Mouse (Mus musculus) hindbrain, embryonic 10.5 days (tissue): ENCODE results near the gene H2-DMb1. TPM values are rescaled to one million over a fixed set of nuclear protein-coding genes. Genes with fewer than 3 reads are reported as not detected.
A peak's percentile ranks its signal among the peaks of the same experiment; 100 is the strongest.
"Not testable (repeated sequence)": the region's sequence is repeated elsewhere in the genome, so short reads cannot be mapped to it uniquely, and the experiment has no call there.

Experiments used
- DNase-seq: peaks from one replicate; pipeline ENCODE4 v3.0.0-alpha.2; 2017; ENCODE audit warnings: low spot score
- H3K27ac ChIP-seq: fragments of 300-500 bp; sonication (generic); 2 replicates; pipeline ENCODE4 v1.5.1; 2016; ENCODE audit warnings: mild to moderate bottlenecking, moderate library complexity
- H3K27me3 ChIP-seq: fragments of 300-500 bp; sonication (generic); 2 replicates; pipeline ENCODE4 v1.6.1; 2016; ENCODE audit warnings: mild to moderate bottlenecking; ENCODE audit not compliant: poor library complexity, insufficient read depth, severe bottlenecking
- H3K36me3 ChIP-seq: fragments of 300-500 bp; sonication (generic); 2 replicates; pipeline ENCODE4 v1.6.1; 2016; ENCODE audit warnings: mild to moderate bottlenecking, moderate library complexity
- H3K4me1 ChIP-seq: fragments of 300-500 bp; sonication (generic); replicated peaks from 2 replicates; pipeline ENCODE4 v1.6.1; 2016; ENCODE audit warnings: mild to moderate bottlenecking
- H3K4me3 ChIP-seq: fragments of 300-500 bp; sonication (generic); 2 replicates; pipeline ENCODE4 v1.5.1; 2016; ENCODE audit warnings: mild to moderate bottlenecking, moderate library complexity
- H3K9me3 ChIP-seq: fragments of 300-500 bp; sonication (generic); 2 replicates; pipeline ENCODE4 v1.6.1; 2016; ENCODE audit warnings: mild to moderate bottlenecking, moderate library complexity
- WGBS: fragments of 180-500 bp; shearing (Covaris S2); methylation state at CpG from one replicate; pipeline ENCODE4 v1.1.7; 2016; 5-methylcytosine and 5-hydroxymethylcytosine counted together
- polyA plus RNA-seq: library from polyadenylated mRNA; unstranded; fragments of >200 nt; fragmentation: Nextera tagmentation; extraction: Ambion mirVana; gene quantifications from 2 replicates; pipeline ENCODE4 v1.2.1, GENCODE M21; 2016

H2-DMb1 gene
- polyA plus RNA-seq, 1 experiment from 2014 or later = 0.98 TPM

DNA sequence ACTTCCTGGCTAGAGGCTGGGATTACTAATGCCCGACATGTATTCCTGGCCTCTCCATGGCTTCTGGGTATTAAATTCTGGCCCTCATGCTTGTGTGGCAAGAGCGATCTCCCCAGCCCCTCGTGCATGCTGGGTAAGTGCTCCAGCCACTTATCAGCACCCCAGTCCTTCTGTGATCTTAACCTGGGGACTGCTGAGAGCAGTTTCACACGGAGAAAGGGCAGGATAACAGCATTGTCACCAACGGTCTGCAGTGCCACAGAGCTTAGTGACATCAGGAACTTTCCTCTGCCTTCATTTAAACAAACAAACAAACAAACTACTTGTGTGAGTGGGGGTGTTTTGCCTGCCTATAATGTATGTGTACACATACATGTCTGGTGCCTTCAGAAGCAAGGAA lies 12.6 kb upstream of the H2-DMb1 start:
- Histone ChIP-seq H3K27ac (no peak overlapping the region), H3K27me3 (peaks cover 61% of the 10 kb centered on the region), H3K4me1 (peaks cover 44% of the 10 kb centered on the region), H3K36me3 (no peaks in the 10 kb centered on the region), H3K4me3 (peak overlapping the region; percentile 49; the same call in 1 of the 2 replicates), H3K9me3 (no peaks in the 10 kb centered on the region)
- WGBS = 15% methylated on average over 5 of the region's 5 CpGs
- no peak for DNase-seq

DNA sequence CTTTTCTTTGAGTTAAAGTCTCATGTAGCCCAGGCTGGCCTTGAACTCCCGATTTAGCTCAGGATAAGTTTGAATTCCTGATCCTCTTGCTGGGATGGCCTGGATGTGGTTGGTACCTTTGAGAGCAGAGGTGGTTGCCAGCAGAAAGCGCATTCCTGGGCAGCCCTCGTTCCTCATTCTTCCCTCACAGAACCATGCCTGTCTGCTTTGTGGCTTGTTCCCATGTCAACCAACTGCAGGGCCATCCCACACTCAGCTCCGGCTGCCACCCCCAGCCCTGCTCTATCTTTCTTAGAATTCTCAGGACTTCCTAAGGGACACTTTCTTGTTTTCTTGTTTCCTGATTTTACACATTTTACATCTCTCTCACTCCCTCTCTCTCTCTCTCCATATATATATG lies 11.4 kb upstream of the H2-DMb1 start:
- Histone ChIP-seq H3K27ac (no peak overlapping the region), H3K9me3 (no peaks in the 10 kb centered on the region), H3K4me1 (peaks cover 37% of the 10 kb centered on the region), H3K4me3 (no peak overlapping the region), H3K27me3 (peaks cover 51% of the 10 kb centered on the region), H3K36me3 (no peaks in the 10 kb centered on the region)
- DNase-seq = no peak
- 53% methylated on average over 4 of the region's 4 CpGs for WGBS

- DNase-seq = no peak
- peaks cover 40% of the 10 kb centered on the region for H3K27me3 ChIP-seq
- no peak overlapping the region for H3K4me3 ChIP-seq
- no peaks in the 10 kb centered on the region for H3K36me3 ChIP-seq
- peaks cover 37% of the 10 kb centered on the region for H3K4me1 ChIP-seq
- no peaks in the 10 kb centered on the region for H3K9me3 ChIP-seq
- 80% methylated on average over 7 of the region's 7 CpGs for WGBS
- H3K27ac ChIP-seq = no peak overlapping the region
Measured at GRCm38 (mm10) chr17:34142456-34143010, 10.3 kb upstream of the H2-DMb1 start.

DNA sequence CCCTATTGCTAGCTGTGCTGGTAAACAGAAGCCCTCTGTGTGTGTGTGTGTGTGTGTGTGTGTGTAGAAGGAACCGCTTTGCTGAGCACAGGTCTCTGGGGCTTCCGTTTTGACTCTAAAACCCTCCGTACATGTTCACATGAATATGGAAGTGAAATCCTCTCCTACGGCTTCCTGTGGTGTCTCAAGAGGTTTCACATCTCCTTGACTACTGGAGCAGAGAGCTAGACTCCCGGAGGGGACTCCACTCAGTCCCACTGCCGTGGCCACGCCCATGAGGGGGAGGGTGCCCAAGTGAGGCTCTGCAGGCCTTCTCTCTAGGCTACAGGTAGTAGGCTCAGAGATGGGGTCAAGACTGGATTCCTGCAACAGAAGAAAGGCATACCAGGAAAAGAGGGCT lies 9.8 kb upstream of the H2-DMb1 start, which contains the start of gene H2-DMb2:
H2-DMb2 (plus strand) TSS at position 275 of the 400 bp plus-strand sequence.
- DNase-seq = no peak
- peaks cover 35% of the 10 kb centered on the region for H3K27me3 ChIP-seq
- WGBS = 37% methylated on average over 7 of the region's 7 CpGs

DNA sequence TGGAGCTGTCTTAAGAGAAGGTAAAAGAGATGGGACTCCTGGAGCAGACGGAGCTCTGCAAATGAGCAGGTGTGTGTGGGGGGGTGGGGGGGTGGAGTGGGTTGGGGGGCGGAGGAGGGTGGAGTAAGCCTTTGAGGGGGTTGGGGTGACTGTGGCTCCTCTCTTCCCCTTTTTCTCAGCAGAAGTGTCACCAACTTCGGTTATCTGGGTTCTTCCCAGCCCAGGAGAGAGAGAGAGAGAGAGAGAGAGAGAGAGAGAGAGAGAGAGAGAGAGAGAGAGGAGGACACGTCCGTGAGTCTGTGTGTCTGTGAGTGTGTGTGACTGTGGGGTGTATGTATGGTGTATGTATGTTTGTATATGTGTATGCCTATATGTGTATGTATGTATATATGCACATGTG lies 9.4 kb upstream of the H2-DMb1 start:
- 70% methylated on average over 5 of the region's 5 CpGs for WGBS
- H3K27ac ChIP-seq = no peak overlapping the region
- no peak for DNase-seq
- no peaks in the 10 kb centered on the region for H3K36me3 ChIP-seq
- no peak overlapping the region for H3K4me3 ChIP-seq
- H3K4me1 ChIP-seq = peaks cover 34% of the 10 kb centered on the region
- H3K27me3 ChIP-seq = peaks cover 31% of the 10 kb centered on the region
- H3K9me3 ChIP-seq = no peaks in the 10 kb centered on the region

More for the DNA sequence above, 9.8 kb upstream of the H2-DMb1 start, which contains the start of gene H2-DMb2:
- H3K36me3 ChIP-seq = no peaks in the 10 kb centered on the region
- no peak within 1 kb of the TSS for H3K27ac ChIP-seq
- H3K9me3 ChIP-seq = no peaks in the 10 kb centered on the region
- H3K4me3 ChIP-seq = no peak within 1 kb of the TSS
- H3K4me1 ChIP-seq = peaks cover 34% of the 10 kb centered on the region

GRCm38 (mm10) chr17:34144221-34144620 lies 8.7 kb upstream of the H2-DMb1 start:
- H3K4me3 ChIP-seq, H3K36me3 ChIP-seq, DNase-seq, H3K9me3 ChIP-seq, H3K27ac ChIP-seq: not testable (repeated sequence)
- Histone ChIP-seq H3K27me3 (peaks cover 24% of the 10 kb centered on the region), H3K4me1 (peaks cover 26% of the 10 kb centered on the region)
- 89% methylated on average over 4 of the region's 4 CpGs for WGBS

GRCm38 (mm10) chr17:34144960-34145371 lies 7.9 kb upstream of the H2-DMb1 start:
- Histone ChIP-seq H3K36me3 (no peaks in the 10 kb centered on the region), H3K9me3 (no peaks in the 10 kb centered on the region), H3K27me3 (peaks cover 16% of the 10 kb centered on the region), H3K4me1 (peaks cover 19% of the 10 kb centered on the region), H3K4me3 (no peak overlapping the region), H3K27ac (no peak overlapping the region)
- DNase-seq = no peak
- 76% methylated on average over 3 of the region's 3 CpGs for WGBS

GRCm38 (mm10) chr17:34155534-34155933 lies 2.7 kb downstream of the H2-DMb1 start:
- Histone ChIP-seq H3K4me1 (no peaks in the 10 kb centered on the region), H3K4me3 (no peak overlapping the region)
- 64% methylated on average over 5 of the region's 5 CpGs for WGBS

DNA sequence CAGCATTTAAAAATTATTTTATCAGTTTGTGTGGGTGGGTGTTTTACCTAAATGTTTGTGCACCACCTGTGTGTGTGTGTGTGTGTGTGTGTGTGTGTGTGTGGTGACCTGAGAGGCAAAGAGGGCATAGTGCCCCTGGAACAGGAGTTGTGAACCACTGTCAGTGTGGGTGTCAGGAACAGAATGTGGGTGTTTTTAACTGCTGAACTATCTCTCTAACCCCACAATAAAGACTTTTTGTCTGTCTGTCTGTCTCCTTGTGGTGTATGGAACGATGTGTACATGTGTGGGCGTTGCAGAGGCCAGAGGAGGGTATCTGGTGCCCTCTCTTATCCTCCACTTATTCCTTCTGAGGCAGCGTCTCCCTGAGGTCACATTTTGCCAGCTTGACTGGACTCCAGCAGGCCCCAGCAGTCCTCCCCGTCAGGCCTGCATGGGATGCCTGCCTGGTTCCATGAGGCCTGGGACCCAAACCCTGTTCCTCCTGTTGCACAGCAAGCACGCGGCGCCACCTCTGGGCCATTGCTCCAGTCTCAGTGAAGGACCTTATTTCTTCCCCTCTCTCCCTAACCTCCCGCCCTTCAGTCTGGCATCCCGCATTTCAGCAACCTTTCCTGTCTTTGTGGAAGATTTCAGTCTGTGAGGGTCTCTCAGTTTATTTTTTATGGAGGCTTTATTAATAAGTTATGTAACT lies 11.5 kb downstream of the H2-DMb1 start:
- Histone ChIP-seq H3K36me3 (no peaks in the 10 kb centered on the region), H3K4me3 (no peak overlapping the region), H3K27ac (no peak overlapping the region), H3K9me3 (0 out of 2 replicates have a peak, but pooled peaks cover 4% of the 10 kb centered on the region), H3K27me3 (no peaks in the 10 kb centered on the region; the same call in 1 of the 2 replicates), H3K4me1 (no peaks in the 10 kb centered on the region)
- DNase-seq = no peak
- 40% methylated on average over 9 of the region's 9 CpGs for WGBS

More at GRCm38 (mm10) chr17:34155534-34155933, 2.7 kb downstream of the H2-DMb1 start:
- H3K9me3 ChIP-seq = no peaks in the 10 kb centered on the region
- H3K27ac ChIP-seq = no peak overlapping the region
- H3K27me3 ChIP-seq = no peaks in the 10 kb centered on the region
- DNase-seq = no peak
- no peaks in the 10 kb centered on the region for H3K36me3 ChIP-seq

- WGBS = 86% methylated on average over 6 of the region's 6 CpGs
- Histone ChIP-seq H3K4me1 (no peaks in the 10 kb centered on the region), H3K27ac (no peak overlapping the region), H3K27me3 (no peaks in the 10 kb centered on the region; the same call in 1 of the 2 replicates), H3K36me3 (no peaks in the 10 kb centered on the region), H3K4me3 (no peak overlapping the region), H3K9me3 (0 out of 2 replicates have a peak, but pooled peaks cover 4% of the 10 kb centered on the region)
- no peak for DNase-seq
Measured at GRCm38 (mm10) chr17:34165033-34165730, 12.3 kb downstream of the H2-DMb1 start.

GRCm38 (mm10) chr17:34169279-34169678 lies 16.4 kb downstream of the H2-DMb1 start:
- H3K27ac ChIP-seq = no peak overlapping the region
- no peaks in the 10 kb centered on the region for H3K4me1 ChIP-seq
- H3K4me3 ChIP-seq = no peak overlapping the region
- DNase-seq = peak; percentile 37
- H3K36me3 ChIP-seq = no peaks in the 10 kb centered on the region
- 6% methylated on average over 2 of the region's 2 CpGs for WGBS
- no peaks in the 10 kb centered on the region; the same call in 1 of the 2 replicates for H3K27me3 ChIP-seq
- H3K9me3 ChIP-seq = peaks cover 12% of the 10 kb centered on the region; the same call in 1 of the 2 replicates

DNA sequence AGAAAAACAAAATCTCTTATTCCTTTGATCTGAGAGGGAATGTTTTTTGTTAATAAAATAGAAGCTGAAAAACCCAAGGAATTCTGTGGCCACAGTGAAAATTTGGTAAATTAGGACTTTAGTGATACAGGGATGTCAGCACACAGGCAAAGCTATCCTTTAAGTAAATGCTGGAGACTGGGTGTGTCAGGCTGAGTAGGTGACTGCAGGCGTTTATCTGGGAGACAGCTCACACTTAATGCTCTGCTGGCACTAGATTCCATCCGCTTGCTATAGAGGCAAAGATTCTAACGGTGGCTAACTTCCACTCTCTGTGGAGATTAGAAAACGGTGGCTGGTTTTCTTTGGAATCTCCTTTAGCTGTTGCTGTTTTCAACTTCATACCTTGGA lies 17.6 kb downstream of the H2-DMb1 start:
- H3K9me3 ChIP-seq = peaks cover 10% of the 10 kb centered on the region; the same call in 1 of the 2 replicates
- no peaks in the 10 kb centered on the region for H3K36me3 ChIP-seq
- no peaks in the 10 kb centered on the region; the same call in 1 of the 2 replicates for H3K27me3 ChIP-seq
- 31% methylated on average over 4 of the region's 4 CpGs for WGBS
- no peak overlapping the region for H3K4me3 ChIP-seq
- H3K27ac ChIP-seq = no peak overlapping the region
- no peaks in the 10 kb centered on the region for H3K4me1 ChIP-seq
- no peak for DNase-seq
